Mouse (Mus musculus) heart, adult 2 months (tissue): Measurements from ENCODE around the gene Adamts4. TPM values are rescaled to one million over a fixed set of nuclear protein-coding genes. Genes with fewer than 3 reads are reported as not detected.

Experiments
- DNase-seq, 2 experiments: peaks; one replicate each; pipeline ENCODE4 v3.0.0; 2021
- H3K27ac ChIP-seq: fragments of 200-600 bp; 2 replicates; pipeline ENCODE4 v1.8.1; 2022
- H3K27me3 ChIP-seq: fragments of 200-500 bp; 2 replicates; pipeline ENCODE4 v1.6.1; 2012; ENCODE audit warnings: mild to moderate bottlenecking, low read length, inconsistent platforms, mixed read lengths; ENCODE audit not compliant: control insufficient read depth, insufficient read depth
- H3K36me3 ChIP-seq: fragments of 200-500 bp; 2 replicates; pipeline ENCODE4 v1.6.1; 2012; ENCODE audit warnings: low read length, inconsistent platforms; ENCODE audit not compliant: control insufficient read depth, insufficient read depth
- H3K4me1 ChIP-seq: fragments of 200-500 bp; 2 replicates; pipeline ENCODE4 v1.6.1; 2011; ENCODE audit warnings: low read length; ENCODE audit not compliant: control insufficient read depth, insufficient read depth
- H3K4me3 ChIP-seq: fragments of 200-600 bp; 2 replicates; pipeline ENCODE4 v1.8.1; 2022
- H3K79me2 ChIP-seq: fragments of 200-500 bp; replicated peaks from 2 replicates; pipeline ENCODE4 v1.6.1; 2012; ENCODE audit warnings: mild to moderate bottlenecking, inconsistent platforms, low read length, moderate library complexity, mixed read lengths; ENCODE audit not compliant: control insufficient read depth, insufficient read depth
- H3K9ac ChIP-seq: fragments of 200-500 bp; 2 replicates; pipeline ENCODE4 v1.6.1; 2012; ENCODE audit warnings: low read depth, mild to moderate bottlenecking, control low read depth, inconsistent platforms, low read length, mixed read lengths
- CTCF ChIP-seq: fragments of 200-600 bp; IDR thresholded peaks from 2 replicates; pipeline ENCODE4 v1.8.1; 2022; ENCODE audit warnings: antibody characterized with exemption, mild to moderate bottlenecking, moderate library complexity
- EP300 ChIP-seq: fragments of 200-500 bp; IDR thresholded peaks from 2 replicates; pipeline ENCODE4 v1.6.1; 2011; ENCODE audit warnings: low read depth, low read length, control low read depth; ENCODE audit not compliant: insufficient read depth
- POLR2A ChIP-seq: fragments of 200-500 bp; IDR thresholded peaks from 2 replicates; pipeline ENCODE4 v1.6.1; 2011; ENCODE audit warnings: mild to moderate bottlenecking, low read depth, low read length, control low read depth; ENCODE audit not compliant: insufficient read depth
- WGBS: fragments of 180-500 bp; shearing (Covaris S2); methylation state at CpG from one replicate; pipeline ENCODE4 v1.1.7; 2018; 5-methylcytosine and 5-hydroxymethylcytosine counted together
- intact Hi-C: fragments of 180-260 bp; cut with DNase I; formaldehyde crosslinking; loops from one replicate; pipeline ENCODE4 v1.15.1; 2025
- polyA plus RNA-seq: library from polyadenylated mRNA; depleted of rRNA; stranded (reverse); fragments of >200 nt; gene quantifications from 2 replicates; pipeline ENCODE4 v1.2.3, GENCODE M21; 2012
- total RNA-seq, 2 experiments: library from RNA; stranded (reverse); gene quantifications; 2 replicates each; pipeline ENCODE4 v1.2.3; 2021

Adamts4 gene
- total and polyA plus RNA-seq, 3 experiments = 0.29 to 1.5 (median 0.92) TPM

GRCm38 (mm10) chr1:171226780-171227179 lies 23.4 kb upstream of the Adamts4 start:
- 61% methylated on average over 4 of the region's 4 CpGs for WGBS
- peaks cover 4% of the 10 kb centered on the region; the same call in 1 of the 2 replicates for H3K4me1 ChIP-seq
- no peak for DNase-seq
- no peak overlapping the region for H3K4me3 ChIP-seq
- no peak overlapping the region for H3K27ac ChIP-seq
- TF ChIP-seq EP300 (no peak), POLR2A (no peak), CTCF (no peak)
- H3K9ac ChIP-seq = no peak overlapping the region
- intact Hi-C loops = no loop called here
- H3K36me3 ChIP-seq = no peaks in the 10 kb centered on the region
- H3K27me3 ChIP-seq = no peaks in the 10 kb centered on the region
- no peaks in the 10 kb centered on the region for H3K79me2 ChIP-seq

- intact Hi-C loops = no loop called here
- no peaks in the 10 kb centered on the region for H3K36me3 ChIP-seq
- H3K9ac ChIP-seq = no peak overlapping the region
- H3K79me2 ChIP-seq = no peaks in the 10 kb centered on the region
- WGBS = 91% methylated on average over 1 of the region's 1 CpGs
- H3K4me1 ChIP-seq = peaks cover 4% of the 10 kb centered on the region
- H3K27me3 ChIP-seq = no peaks in the 10 kb centered on the region
- no peak for TF ChIP-seq EP300
- TF ChIP-seq POLR2A = no peak
- no peak for TF ChIP-seq CTCF
- no peak overlapping the region for H3K27ac ChIP-seq
- no peak for DNase-seq
- no peak overlapping the region for H3K4me3 ChIP-seq
Measured at GRCm38 (mm10) chr1:171227879-171228278, 22.3 kb upstream of the Adamts4 start.

- no peak overlapping the region for H3K4me3 ChIP-seq
- DNase-seq = no peak
- WGBS = 81% methylated on average over 6 of the region's 6 CpGs
Measured at GRCm38 (mm10) chr1:171229750-171230149, 20.5 kb upstream of the Adamts4 start.

GRCm38 (mm10) chr1:171230215-171230614 lies 20.0 kb upstream of the Adamts4 start:
- no peaks in the 10 kb centered on the region for H3K27me3 ChIP-seq
- H3K36me3 ChIP-seq = peaks cover 2% of the 10 kb centered on the region; the same call in 1 of the 2 replicates
- H3K4me3 ChIP-seq = no peak overlapping the region
- no peak overlapping the region for H3K27ac ChIP-seq
- no peak overlapping the region for H3K9ac ChIP-seq
- no peaks in the 10 kb centered on the region for H3K79me2 ChIP-seq
- H3K4me1 ChIP-seq = no peaks in the 10 kb centered on the region; the same call in none of the 2 replicates
- DNase-seq = no peak
- TF ChIP-seq EP300 (no peak), POLR2A (no peak), CTCF (no peak)
- intact Hi-C loops = no loop called here
- WGBS = 88% methylated on average over 3 of the region's 3 CpGs

More at GRCm38 (mm10) chr1:171229750-171230149, 20.5 kb upstream of the Adamts4 start:
- Histone ChIP-seq H3K27ac (no peak overlapping the region), H3K4me1 (no peaks in the 10 kb centered on the region; the same call in none of the 2 replicates), H3K9ac (no peak overlapping the region), H3K27me3 (no peaks in the 10 kb centered on the region), H3K79me2 (no peaks in the 10 kb centered on the region), H3K36me3 (no peaks in the 10 kb centered on the region)
- intact Hi-C loops = no loop called here
- TF ChIP-seq CTCF (no peak), POLR2A (no peak), EP300 (no peak)

GRCm38 (mm10) chr1:171231844-171232243 lies 18.4 kb upstream of the Adamts4 start:
- no peak for TF ChIP-seq EP300
- TF ChIP-seq CTCF = no peak
- no peak for TF ChIP-seq POLR2A
- peaks cover 12% of the 10 kb centered on the region for H3K36me3 ChIP-seq
- intact Hi-C loops = no loop called here
- DNase-seq = no peak
- H3K27ac ChIP-seq = peak overlapping the region; percentile 7; the same call in 1 of the 2 replicates
- WGBS = 43% methylated on average over 4 of the region's 4 CpGs
- no peaks in the 10 kb centered on the region; the same call in none of the 2 replicates for H3K4me1 ChIP-seq
- H3K4me3 ChIP-seq = no peak overlapping the region
- H3K79me2 ChIP-seq = no peaks in the 10 kb centered on the region
- no peak overlapping the region for H3K9ac ChIP-seq
- no peaks in the 10 kb centered on the region for H3K27me3 ChIP-seq

GRCm38 (mm10) chr1:171232348-171232747 lies 17.9 kb upstream of the Adamts4 start:
- no peak overlapping the region for H3K9ac ChIP-seq
- H3K27me3 ChIP-seq = no peaks in the 10 kb centered on the region
- no peaks in the 10 kb centered on the region for H3K79me2 ChIP-seq
- peaks cover 12% of the 10 kb centered on the region for H3K36me3 ChIP-seq
- no peaks in the 10 kb centered on the region; the same call in none of the 2 replicates for H3K4me1 ChIP-seq
- WGBS = 71% methylated on average over 5 of the region's 5 CpGs
- no peak for DNase-seq
- H3K4me3 ChIP-seq = no peak overlapping the region
- intact Hi-C loops = no loop called here
- peak overlapping the region; percentile 7; the same call in 1 of the 2 replicates for H3K27ac ChIP-seq
- no peak for TF ChIP-seq POLR2A
- TF ChIP-seq CTCF = no peak
- no peak for TF ChIP-seq EP300
